Mouse (Mus musculus): ENCODE measurements around the gene Marveld2. TPM values are rescaled to one million over a fixed set of nuclear protein-coding genes. Genes with fewer than 3 reads are reported as not detected.

Marveld2 gene
- polyA plus RNA-seq, 1 experiment from 2014 or later = 9.4 TPM

DNA sequence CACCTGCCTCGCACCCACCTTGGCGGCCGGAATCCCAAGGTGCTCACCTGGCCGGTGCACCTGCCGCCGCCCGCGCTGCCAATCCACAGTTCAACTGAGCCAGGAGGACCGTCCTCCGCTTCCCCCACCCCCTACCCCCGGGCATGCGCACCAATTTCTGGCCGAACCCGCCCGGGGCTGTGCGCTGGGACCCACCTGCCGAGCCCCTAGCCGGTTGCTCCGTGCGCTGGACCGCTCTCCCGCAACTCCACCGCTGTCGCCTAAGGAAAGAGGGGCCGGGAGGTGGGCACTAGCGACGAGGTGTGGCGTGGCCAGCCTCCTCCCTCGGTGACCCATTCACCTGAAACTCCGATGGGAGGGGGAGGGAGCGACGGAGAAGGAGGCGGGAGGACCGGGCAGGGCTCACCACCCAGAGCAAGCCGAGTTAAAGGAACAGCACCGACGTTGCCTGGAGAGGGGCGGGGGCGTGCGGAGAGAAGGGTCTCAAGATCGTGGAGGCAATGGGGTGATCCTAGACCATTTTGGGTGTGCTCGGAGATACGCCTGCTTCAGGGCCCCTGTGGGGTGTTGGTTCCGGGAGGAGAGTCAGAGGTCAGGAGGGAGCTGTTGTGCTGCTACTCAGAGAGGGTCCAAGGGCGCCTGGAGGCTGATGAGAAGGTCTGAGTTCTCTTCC, 64.3 kb downstream of the Marveld2 start, which contains the start of gene Ocln:
Gene Ocln, minus strand, starts transcription at position 350 of the 673 bp plus-strand sequence.
- peak within 1 kb of the TSS; percentile 77 for H3K4me2 ChIP-seq (ENCODE audit: low read depth, low read length)
- no peaks in the 10 kb centered on the region for H3K9me3 ChIP-seq (ENCODE audit: low read length)
- DNase-seq = peak; percentile 76
- H3K4me1 ChIP-seq (ENCODE audit: insufficient read depth) = no peaks in the 10 kb centered on the region
- H3K4me3 ChIP-seq (ENCODE audit: low read depth, low read length) = peak within 1 kb of the TSS; percentile 67
- peak within 1 kb of the TSS; percentile 90 for H3K27ac ChIP-seq (ENCODE audit: low read depth)
- peak within 1 kb of the TSS; percentile 77 for H3K9ac ChIP-seq (replicated peaks)
- TF ChIP-seq CTCF (IDR thresholded peaks at IDR 0.05; ENCODE audit: low read depth) (no peak), EP300 (IDR thresholded peaks at IDR 0.05; ENCODE audit: low read depth) (no peak)
- no peaks in the 10 kb centered on the region for H3K36me3 ChIP-seq (replicated peaks; ENCODE audit: insufficient read depth, low read length)
- peak; percentile 89 for ATAC-seq
- H3K27me3 ChIP-seq (ENCODE audit: insufficient read depth, low read length) = peaks cover 24% of the 10 kb centered on the region
- WGBS (ENCODE audit: insufficient replicate concordance) = 1% methylated on average over 42 of the region's 45 CpGs

DNA sequence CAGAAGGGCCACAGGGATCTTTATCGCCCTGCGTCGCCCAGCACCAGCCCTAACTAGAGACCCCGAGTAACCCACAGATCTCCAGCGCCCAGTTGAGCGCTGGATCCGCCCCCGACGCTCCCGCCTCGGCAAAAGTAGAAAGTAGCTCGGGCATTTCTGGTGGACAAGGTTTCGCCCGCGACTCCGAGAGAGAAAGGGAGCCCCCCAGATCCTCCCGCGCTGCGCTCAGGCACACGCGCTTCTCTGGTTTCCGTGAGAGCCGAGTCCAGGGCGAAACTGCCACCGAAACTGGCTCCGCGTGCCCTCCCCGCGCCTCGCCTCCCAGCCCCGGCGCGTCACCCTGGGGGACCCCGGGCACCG, 64.8 kb downstream of the Marveld2 start:
- Histone ChIP-seq H3K27me3 (ENCODE audit: insufficient read depth, low read length) (peaks cover 24% of the 10 kb centered on the region), H3K9me3 (ENCODE audit: low read length) (no peaks in the 10 kb centered on the region), H3K36me3 (replicated peaks; ENCODE audit: insufficient read depth, low read length) (no peaks in the 10 kb centered on the region), H3K27ac (ENCODE audit: low read depth) (peak overlapping the region; percentile 90), H3K4me1 (ENCODE audit: insufficient read depth) (no peaks in the 10 kb centered on the region), H3K9ac (replicated peaks) (peak overlapping the region; percentile 77), H3K4me2 (ENCODE audit: low read depth, low read length) (peak overlapping the region; percentile 77), H3K4me3 (ENCODE audit: low read depth, low read length) (peak overlapping the region; percentile 67)
- WGBS (ENCODE audit: insufficient replicate concordance) = under 1% methylated on average over 35 of the region's 35 CpGs
- peak; percentile 24 for ATAC-seq
- DNase-seq = no peak
- TF ChIP-seq EP300 (IDR thresholded peaks at IDR 0.05; ENCODE audit: low read depth) (no peak), CTCF (IDR thresholded peaks at IDR 0.05; ENCODE audit: low read depth) (no peak)

DNA sequence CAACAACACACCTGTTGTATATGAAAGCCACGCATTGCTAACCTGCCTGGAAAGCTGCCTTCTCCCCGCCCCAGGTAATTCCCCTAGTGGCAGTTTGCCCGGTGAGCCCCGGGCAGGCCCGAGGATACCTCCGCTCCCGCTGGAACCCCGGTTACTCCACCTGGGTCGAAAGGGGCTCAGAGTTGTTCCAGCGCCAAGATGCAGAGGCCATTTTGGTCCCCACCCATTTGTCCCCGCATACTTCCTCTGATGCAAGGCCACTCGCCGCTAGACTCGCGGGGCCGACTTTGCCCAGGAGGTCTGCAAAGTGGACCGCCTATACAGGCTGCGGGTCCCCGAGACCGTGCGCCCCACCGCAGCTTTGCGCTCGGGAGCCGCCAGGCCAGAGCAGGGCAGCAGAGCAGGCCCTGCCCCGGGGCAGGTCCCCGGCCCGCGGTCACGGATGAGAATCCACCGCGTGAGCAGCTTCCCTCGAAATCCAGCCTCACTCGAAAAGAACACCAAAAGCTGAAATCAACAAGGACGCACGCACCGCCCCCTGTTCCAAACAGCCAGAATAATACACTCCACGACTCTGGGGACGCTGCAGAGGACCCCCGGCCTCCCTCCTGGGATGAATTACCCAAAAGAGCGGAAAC, 65.3 kb downstream of the Marveld2 start:
- no peaks in the 10 kb centered on the region for H3K9me3 ChIP-seq (ENCODE audit: low read length)
- peak overlapping the region; percentile 77 for H3K4me2 ChIP-seq (ENCODE audit: low read depth, low read length)
- peaks cover 24% of the 10 kb centered on the region for H3K27me3 ChIP-seq (ENCODE audit: insufficient read depth, low read length)
- H3K27ac ChIP-seq (ENCODE audit: low read depth) = peak overlapping the region; percentile 90
- H3K4me3 ChIP-seq (ENCODE audit: low read depth, low read length) = peak overlapping the region; percentile 67
- H3K4me1 ChIP-seq (ENCODE audit: insufficient read depth) = no peaks in the 10 kb centered on the region
- H3K36me3 ChIP-seq (replicated peaks; ENCODE audit: insufficient read depth, low read length) = no peaks in the 10 kb centered on the region
- no peak for TF ChIP-seq EP300 (IDR thresholded peaks at IDR 0.05; ENCODE audit: low read depth)
- TF ChIP-seq CTCF (IDR thresholded peaks at IDR 0.05; ENCODE audit: low read depth) = no peak
- WGBS (ENCODE audit: insufficient replicate concordance) = under 1% methylated on average over 41 of the region's 41 CpGs
- peak overlapping the region; percentile 77 for H3K9ac ChIP-seq (replicated peaks)
- ATAC-seq (peak; percentile 16), DNase-seq (peak; percentile 47)

DNA sequence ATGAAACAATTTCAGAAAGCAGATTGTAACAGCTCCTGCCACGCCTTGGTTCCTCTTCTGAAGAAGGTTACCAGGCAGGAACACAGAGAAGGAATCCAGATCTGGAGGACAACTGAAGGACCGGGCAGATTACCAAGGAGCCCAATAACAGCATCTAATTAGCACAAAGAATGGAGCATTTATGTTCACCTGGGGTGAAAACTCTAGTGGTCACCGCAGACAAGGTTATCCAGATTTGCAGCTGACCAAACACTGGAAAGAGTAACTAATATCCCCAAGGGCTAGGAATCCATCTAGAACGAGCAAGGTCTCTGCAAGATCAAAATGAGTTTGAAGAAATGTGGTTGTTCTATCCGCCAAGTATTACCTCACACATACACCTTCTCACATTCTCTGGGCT, 69.5 kb downstream of the Marveld2 start:
- DNase-seq (no peak), ATAC-seq (no peak)
- H3K27me3 ChIP-seq (ENCODE audit: insufficient read depth, low read length) = peaks cover 14% of the 10 kb centered on the region
- no peak overlapping the region for H3K4me3 ChIP-seq (ENCODE audit: low read depth, low read length)
- no peaks in the 10 kb centered on the region for H3K9me3 ChIP-seq (ENCODE audit: low read length)
- TF ChIP-seq EP300 (IDR thresholded peaks at IDR 0.05; ENCODE audit: low read depth) (no peak), CTCF (IDR thresholded peaks at IDR 0.05; ENCODE audit: low read depth) (no peak)
- no peak overlapping the region for H3K9ac ChIP-seq (replicated peaks)
- H3K4me2 ChIP-seq (ENCODE audit: low read depth, low read length) = no peak overlapping the region
- H3K27ac ChIP-seq (ENCODE audit: low read depth) = no peak overlapping the region
- H3K36me3 ChIP-seq (replicated peaks; ENCODE audit: insufficient read depth, low read length) = no peaks in the 10 kb centered on the region
- WGBS (ENCODE audit: insufficient replicate concordance) = 77% methylated on average over 5 of the region's 5 CpGs
- H3K4me1 ChIP-seq (ENCODE audit: insufficient read depth) = peaks cover 8% of the 10 kb centered on the region; the same call in 1 of the 2 replicates

Other genes starting within 250 kb of the Marveld2 start
- 0.04 TPM in 2 replicates for gene Naip1, start 164.1 kb downstream of the Marveld2 start, polyA plus RNA-seq (2015; fragmentation: Nextera tagmentation; extraction: Ambion mirVana)
- gene Gtf2h2, start 124.4 kb downstream of the Marveld2 start, polyA plus RNA-seq (2015; fragmentation: Nextera tagmentation; extraction: Ambion mirVana) = 13.4 and 14.7 TPM in 2 replicates
- gene Ocln, start 64.3 kb downstream of the Marveld2 start, polyA plus RNA-seq (2015; fragmentation: Nextera tagmentation; extraction: Ambion mirVana) = 11.2 and 14.6 TPM in 2 replicates
- 120 and 123 TPM in 2 replicates for gene Ak6, start 34.0 kb upstream of the Marveld2 start, polyA plus RNA-seq (2015; fragmentation: Nextera tagmentation; extraction: Ambion mirVana)
- gene Rad17, start 34.1 kb upstream of the Marveld2 start, polyA plus RNA-seq (2015; fragmentation: Nextera tagmentation; extraction: Ambion mirVana) = 9.2 and 10.5 TPM in 2 replicates
- gene Taf9, start 34.6 kb upstream of the Marveld2 start, polyA plus RNA-seq (2015; fragmentation: Nextera tagmentation; extraction: Ambion mirVana) = 17.7 and 20.1 TPM in 2 replicates
- 6.1 and 7.0 TPM in 2 replicates for gene Ccdc125, start 52.7 kb upstream of the Marveld2 start, polyA plus RNA-seq (2015; fragmentation: Nextera tagmentation; extraction: Ambion mirVana)
- gene Cdk7, start 114.0 kb upstream of the Marveld2 start, polyA plus RNA-seq (2015; fragmentation: Nextera tagmentation; extraction: Ambion mirVana) = 24.3 and 25.0 TPM in 2 replicates
- 120 and 126 TPM in 2 replicates for gene Mrps36, start 127.7 kb upstream of the Marveld2 start, polyA plus RNA-seq (2015; fragmentation: Nextera tagmentation; extraction: Ambion mirVana)
- 19.4 and 19.6 TPM in 2 replicates for gene Cenph, start 158.9 kb upstream of the Marveld2 start, polyA plus RNA-seq (2015; fragmentation: Nextera tagmentation; extraction: Ambion mirVana)
- 74.6 and 85.2 TPM in 2 replicates for gene Ccnb1, start 169.6 kb upstream of the Marveld2 start, polyA plus RNA-seq (2015; fragmentation: Nextera tagmentation; extraction: Ambion mirVana)
- gene Slc30a5, start 216.5 kb upstream of the Marveld2 start, polyA plus RNA-seq (2015; fragmentation: Nextera tagmentation; extraction: Ambion mirVana) = 18.8 and 18.9 TPM in 2 replicates

Measured in liver, postnatal 0 days (tissue).